11 mouse cellular contexts compared by ENCODE assay signal in the genomic region with DNA sequence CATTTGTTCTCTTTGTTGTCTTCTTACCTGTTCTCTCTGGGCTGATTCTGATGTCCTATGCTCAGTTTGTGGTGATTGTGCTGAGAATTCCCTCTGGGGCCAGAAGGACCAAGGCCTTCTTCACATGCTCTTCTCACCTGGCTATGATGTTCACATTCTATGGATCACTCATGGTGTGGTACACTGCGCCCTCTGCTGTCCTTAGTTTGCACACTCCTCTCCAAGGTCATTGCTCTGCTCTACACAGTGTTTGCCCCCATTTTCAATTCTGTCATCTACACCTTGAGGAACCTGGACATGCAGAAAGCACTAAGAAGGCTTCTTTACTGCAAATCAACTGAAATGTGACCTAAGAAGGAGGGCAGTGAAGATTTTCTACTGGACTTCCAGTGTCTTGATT. TPM values are rescaled to one million over a fixed set of nuclear protein-coding genes. Genes with fewer than 3 reads are reported as not detected.
DNase-seq lines count a peak whose midpoint lies in the region; ATAC-seq and TF ChIP-seq lines count a peak whose summit lies in the region.
"Had no signal": no experiment of that assay in that cellular context is flagged by ENCODE, and none has a peak within 500 bp of the region (broad histone marks: within the 10 kb centered on the region; RNA-seq: fewer than 3 reads in every experiment).

No protein-coding gene starts in this region.

- peak; percentile 38 for TF ChIP-seq CTCF in heart, postnatal 0 days (IDR thresholded peaks at IDR 0.05; ENCODE audit: low read depth)

- H3K9me3 ChIP-seq in heart, postnatal 0 days (replicated peaks; ENCODE audit: control insufficient read depth, low read length) = no peaks in the 10 kb centered on the region
- H3K9me3 ChIP-seq in forebrain, embryonic 15.5 days = no peaks in the 10 kb centered on the region
- no peaks in the 10 kb centered on the region for H3K9me3 ChIP-seq in hindbrain, embryonic 13.5 days
- H3K9me3 ChIP-seq: stomach, embryonic 15.5 days had no signal

- H3K9ac ChIP-seq in heart, postnatal 0 days (replicated peaks; ENCODE audit: low read depth, low read length) = no peak overlapping the region
- no peak overlapping the region for H3K9ac ChIP-seq in forebrain, embryonic 15.5 days (replicated peaks)
- H3K9ac ChIP-seq in hindbrain, embryonic 13.5 days = no peak overlapping the region
- H3K9ac ChIP-seq: stomach, embryonic 15.5 days had no signal

- no peaks in the 10 kb centered on the region for H3K27me3 ChIP-seq in heart, postnatal 0 days (ENCODE audit: control insufficient read depth, insufficient read depth, low read length)
- no peaks in the 10 kb centered on the region for H3K27me3 ChIP-seq in forebrain, embryonic 15.5 days
- no peaks in the 10 kb centered on the region for H3K27me3 ChIP-seq in hindbrain, embryonic 13.5 days
- H3K27me3 ChIP-seq: stomach, embryonic 15.5 days had no signal

- no peak for ATAC-seq in heart, postnatal 0 days (ENCODE audit: insufficient read depth, low read depth)
- ATAC-seq in hematopoietic stem cell, adult 5-6 weeks (replicated peaks in 1 of 2; ENCODE audit: insufficient read depth in 1 of 2, low FRiP score in 2 of 2, low TSS enrichment in 1 of 2, low read depth in 1 of 2, poor library complexity in 2 of 2, severe bottlenecking in 2 of 2) = peak; percentile 58 to 79
- no peak for ATAC-seq in forebrain, embryonic 15.5 days (replicated peaks)
- no peak for ATAC-seq in hindbrain, embryonic 13.5 days (ENCODE audit: low FRiP score)

- H3K4me3 ChIP-seq in heart, postnatal 0 days (ENCODE audit: low read depth, low read length) = no peak overlapping the region
- no peak overlapping the region for H3K4me3 ChIP-seq in forebrain, embryonic 15.5 days
- no peak overlapping the region for H3K4me3 ChIP-seq in hindbrain, embryonic 13.5 days
- H3K4me3 ChIP-seq: stomach, embryonic 15.5 days had no signal

- no peak for DNase-seq in heart, postnatal 0 days (ENCODE audit: low spot score)
- DNase-seq in heart, adult 11 months = no peak
- peak; percentile 10 for DNase-seq in urinary bladder, postnatal 14 days (ENCODE audit: low spot score)
- DNase-seq in urinary bladder, adult 2 months (ENCODE audit: low spot score) = no peak
- peak; percentile 6 for DNase-seq in thymus, postnatal 0 days (ENCODE audit: low spot score)

- WGBS in heart, postnatal 0 days = 5% methylated on average over 1 of the region's 1 CpGs
- 13% methylated on average over 1 of the region's 1 CpGs for WGBS in forebrain, embryonic 15.5 days
- 8% methylated on average over 1 of the region's 1 CpGs for WGBS in hindbrain, embryonic 13.5 days

- H3K27ac ChIP-seq in heart, postnatal 0 days (ENCODE audit: low read depth) = no peak overlapping the region
- no peak overlapping the region for H3K27ac ChIP-seq in forebrain, embryonic 15.5 days (replicated peaks)
- no peak overlapping the region for H3K27ac ChIP-seq in hindbrain, embryonic 13.5 days
- H3K27ac ChIP-seq: stomach, embryonic 15.5 days had no signal

- H3K4me2 ChIP-seq in heart, postnatal 0 days (ENCODE audit: low read depth, low read length) = no peak overlapping the region
- no peak overlapping the region for H3K4me2 ChIP-seq in forebrain, embryonic 15.5 days (replicated peaks)
- H3K4me2 ChIP-seq in hindbrain, embryonic 13.5 days = no peak overlapping the region
- H3K4me2 ChIP-seq: stomach, embryonic 15.5 days had no signal

- no peaks in the 10 kb centered on the region for H3K4me1 ChIP-seq in heart, postnatal 0 days (ENCODE audit: control insufficient read depth, insufficient read depth)
- no peaks in the 10 kb centered on the region for H3K4me1 ChIP-seq in forebrain, embryonic 15.5 days
- no peaks in the 10 kb centered on the region for H3K4me1 ChIP-seq in hindbrain, embryonic 13.5 days (replicated peaks)
- H3K4me1 ChIP-seq: stomach, embryonic 15.5 days had no signal

- no peaks in the 10 kb centered on the region for H3K36me3 ChIP-seq in heart, postnatal 0 days (replicated peaks; ENCODE audit: control insufficient read depth, insufficient read depth, low read length)
- no peaks in the 10 kb centered on the region for H3K36me3 ChIP-seq in forebrain, embryonic 15.5 days
- no peaks in the 10 kb centered on the region for H3K36me3 ChIP-seq in hindbrain, embryonic 13.5 days
- H3K36me3 ChIP-seq: stomach, embryonic 15.5 days had no signal

- no peak for TF ChIP-seq EP300 in heart, postnatal 0 days (IDR thresholded peaks at IDR 0.05; ENCODE audit: low read depth)

RNA-seq across cellular contexts. Expression of gene Olfr98, which starts 13.0 kb away (rescaled TPM):
- total RNA-seq in heart, postnatal 0 days (2014; rRNA removed; ENCODE audit: low replicate concordance) = not detected in 2 replicates
- not detected in 2 replicates for polyA plus RNA-seq in heart, postnatal 0 days (2015; fragmentation: Nextera tagmentation; extraction: Ambion mirVana)
- not detected in 2 replicates for polyA plus RNA-seq in urinary bladder, adult 2 months (2012; rRNA removed)
- not detected in 2 replicates for total RNA-seq in hematopoietic stem cell, adult 5-6 weeks (2017)
- not detected in 2 replicates for polyA plus RNA-seq in thymus, postnatal 0 days (2015; fragmentation: Nextera tagmentation; extraction: Ambion mirVana)
- polyA plus RNA-seq in forebrain, embryonic 15.5 days (2015; fragmentation: Nextera tagmentation; extraction: Ambion mirVana) = not detected in 2 replicates
- polyA plus RNA-seq in hindbrain, embryonic 13.5 days (2015; fragmentation: Nextera tagmentation; extraction: Ambion mirVana) = not detected in 2 replicates
- polyA plus RNA-seq: heart, embryonic 14.5 days; lung, embryonic 16.5 days; stomach, embryonic 15.5 days had no signal

RNA-seq across cellular contexts. Expression of gene Olfr97, which starts 13.4 kb away (rescaled TPM):
- total RNA-seq in heart, postnatal 0 days (2014; rRNA removed; ENCODE audit: low replicate concordance) = not detected in 2 replicates
- not detected in 2 replicates for polyA plus RNA-seq in heart, postnatal 0 days (2015; fragmentation: Nextera tagmentation; extraction: Ambion mirVana)
- not detected in 2 replicates for polyA plus RNA-seq in urinary bladder, adult 2 months (2012; rRNA removed)
- not detected in 2 replicates for total RNA-seq in hematopoietic stem cell, adult 5-6 weeks (2017)
- polyA plus RNA-seq in thymus, postnatal 0 days (2015; fragmentation: Nextera tagmentation; extraction: Ambion mirVana) = not detected in 2 replicates
- polyA plus RNA-seq in forebrain, embryonic 15.5 days (2015; fragmentation: Nextera tagmentation; extraction: Ambion mirVana) = not detected in 2 replicates
- not detected in 2 replicates for polyA plus RNA-seq in hindbrain, embryonic 13.5 days (2015; fragmentation: Nextera tagmentation; extraction: Ambion mirVana)
- polyA plus RNA-seq: heart, embryonic 14.5 days; lung, embryonic 16.5 days; stomach, embryonic 15.5 days had no signal

RNA-seq across cellular contexts. Expression of gene H2-M3, which starts 19.5 kb away (rescaled TPM):
- total RNA-seq in heart, postnatal 0 days (2014; rRNA removed; ENCODE audit: low replicate concordance) = 0.42 and 0.43 TPM in 2 replicates
- polyA plus RNA-seq in heart, postnatal 0 days (2015; fragmentation: Nextera tagmentation; extraction: Ambion mirVana) = 2.6 and 2.9 TPM in 2 replicates
- 12.3 and 13.0 TPM in 2 replicates for polyA plus RNA-seq in urinary bladder, adult 2 months (2012; rRNA removed)
- total RNA-seq in hematopoietic stem cell, adult 5-6 weeks (2017) = 34.3 and 53.5 TPM in 2 replicates
- 21.7 TPM in 2 replicates for polyA plus RNA-seq in thymus, postnatal 0 days (2015; fragmentation: Nextera tagmentation; extraction: Ambion mirVana)
- 0.61 and 1.0 TPM in 2 replicates for polyA plus RNA-seq in forebrain, embryonic 15.5 days (2015; fragmentation: Nextera tagmentation; extraction: Ambion mirVana)
- 1.1 TPM in 2 replicates for polyA plus RNA-seq in hindbrain, embryonic 13.5 days (2015; fragmentation: Nextera tagmentation; extraction: Ambion mirVana)

RNA-seq across cellular contexts. Expression of gene Olfr96, which starts 30.6 kb away (rescaled TPM):
- not detected in 2 replicates for total RNA-seq in heart, postnatal 0 days (2014; rRNA removed; ENCODE audit: low replicate concordance)
- polyA plus RNA-seq in heart, postnatal 0 days (2015; fragmentation: Nextera tagmentation; extraction: Ambion mirVana) = not detected in 2 replicates
- polyA plus RNA-seq in urinary bladder, adult 2 months (2012; rRNA removed) = not detected in 2 replicates
- total RNA-seq in hematopoietic stem cell, adult 5-6 weeks (2017) = not detected in 2 replicates
- not detected in 2 replicates for polyA plus RNA-seq in thymus, postnatal 0 days (2015; fragmentation: Nextera tagmentation; extraction: Ambion mirVana)
- polyA plus RNA-seq in forebrain, embryonic 15.5 days (2015; fragmentation: Nextera tagmentation; extraction: Ambion mirVana) = not detected in 2 replicates
- polyA plus RNA-seq in hindbrain, embryonic 13.5 days (2015; fragmentation: Nextera tagmentation; extraction: Ambion mirVana) = not detected in 2 replicates
- polyA plus RNA-seq: heart, embryonic 14.5 days; lung, embryonic 16.5 days; stomach, embryonic 15.5 days had no signal

RNA-seq across cellular contexts. Expression of gene Olfr99, which starts 32.7 kb away (rescaled TPM):
- total RNA-seq in heart, postnatal 0 days (2014; rRNA removed; ENCODE audit: low replicate concordance) = not detected in 2 replicates
- not detected in 2 replicates for polyA plus RNA-seq in heart, postnatal 0 days (2015; fragmentation: Nextera tagmentation; extraction: Ambion mirVana)
- not detected in 2 replicates for polyA plus RNA-seq in urinary bladder, adult 2 months (2012; rRNA removed)
- total RNA-seq in hematopoietic stem cell, adult 5-6 weeks (2017) = not detected in 2 replicates
- polyA plus RNA-seq in thymus, postnatal 0 days (2015; fragmentation: Nextera tagmentation; extraction: Ambion mirVana) = 0.14 and 0.30 TPM in 2 replicates
- polyA plus RNA-seq in forebrain, embryonic 15.5 days (2015; fragmentation: Nextera tagmentation; extraction: Ambion mirVana) = not detected in 2 replicates
- 0.14 TPM in 1 of 2 replicates, not detected in the other for polyA plus RNA-seq in hindbrain, embryonic 13.5 days (2015; fragmentation: Nextera tagmentation; extraction: Ambion mirVana)
- polyA plus RNA-seq: heart, embryonic 14.5 days; lung, embryonic 16.5 days; stomach, embryonic 15.5 days had no signal

Comparison
In these comparisons a context has a peak if more than half of its experiments do, and no peak if none do; other contexts are left out.
1. DNase-seq: peak in urinary bladder, postnatal 14 days (single experiment) and thymus, postnatal 0 days (single experiment); none in heart, postnatal 0 days (single experiment), heart, adult 11 months (single experiment) and urinary bladder, adult 2 months (single experiment).
2. ATAC-seq: peak in hematopoietic stem cell, adult 5-6 weeks (2 of 2); none in heart, postnatal 0 days (single experiment), forebrain, embryonic 15.5 days (single experiment) and hindbrain, embryonic 13.5 days (single experiment).